Mouse (Mus musculus) hindbrain, embryonic 13.5 days (tissue): ENCODE results near the gene Gm11555. TPM values are rescaled to one million over a fixed set of nuclear protein-coding genes. Genes with fewer than 3 reads are reported as not detected.
"Not testable (repeated sequence)": the region's sequence is repeated elsewhere in the genome, so short reads cannot be mapped to it uniquely, and the experiment has no call there.

Experiments used
- ATAC-seq: fragments of 200-750 bp; cut with Nextera tagmentation; 2 replicates; pipeline ENCODE4 v1.8.0; 2017; ENCODE audit warnings: moderate TSS enrichment; ENCODE audit not compliant: low FRiP score
- H3K27ac ChIP-seq: fragments of 300-500 bp; sonication (generic); 2 replicates; pipeline ENCODE4 v1.5.1; 2015; ENCODE audit warnings: inconsistent platforms, mild to moderate bottlenecking, moderate library complexity
- H3K27me3 ChIP-seq: fragments of 300-500 bp; sonication (generic); 2 replicates; pipeline ENCODE4 v1.6.1; 2015; ENCODE audit warnings: mild to moderate bottlenecking, inconsistent platforms
- H3K36me3 ChIP-seq: fragments of 300-500 bp; sonication (generic); 2 replicates; pipeline ENCODE4 v1.6.1; 2015; ENCODE audit warnings: mild to moderate bottlenecking, inconsistent platforms
- H3K4me1 ChIP-seq: fragments of 300-500 bp; sonication (generic); replicated peaks from 2 replicates; pipeline ENCODE4 v1.6.1; 2015; ENCODE audit warnings: inconsistent platforms
- H3K4me2 ChIP-seq: fragments of 300-500 bp; sonication (generic); 2 replicates; pipeline ENCODE4 v1.6.1; 2015; ENCODE audit warnings: inconsistent platforms, mild to moderate bottlenecking, moderate library complexity
- H3K4me3 ChIP-seq: fragments of 300-500 bp; sonication (generic); 2 replicates; pipeline ENCODE4 v1.5.1; 2015; ENCODE audit warnings: mild to moderate bottlenecking, inconsistent platforms
- H3K9ac ChIP-seq: fragments of 300-500 bp; sonication (generic); 2 replicates; pipeline ENCODE4 v1.6.1; 2015; ENCODE audit warnings: mild to moderate bottlenecking, inconsistent platforms
- H3K9me3 ChIP-seq: fragments of 300-500 bp; sonication (generic); 2 replicates; pipeline ENCODE4 v1.6.1; 2016; ENCODE audit warnings: inconsistent platforms
- WGBS: fragments of 180-500 bp; shearing (Covaris S2); methylation state at CpG from one replicate; pipeline ENCODE4 v1.1.7; 2015; 5-methylcytosine and 5-hydroxymethylcytosine counted together
- polyA plus RNA-seq: library from polyadenylated mRNA; unstranded; fragments of >200 nt; fragmentation: Nextera tagmentation; extraction: Ambion mirVana; gene quantifications from 2 replicates; pipeline ENCODE4 v1.2.1, GENCODE M21; 2015

Gene Gm11555
- polyA plus RNA-seq, 1 experiment from 2014 or later: not detected

GRCm38 (mm10) chr11:99637086-99637485 lies 12.9 kb downstream of the Gm11555 start:
- Histone ChIP-seq H3K9ac (no peak overlapping the region), H3K4me1 (no peaks in the 10 kb centered on the region), H3K9me3 (no peaks in the 10 kb centered on the region), H3K4me2 (no peak overlapping the region), H3K36me3 (no peaks in the 10 kb centered on the region), H3K27ac (no peak overlapping the region), H3K27me3 (no peaks in the 10 kb centered on the region), H3K4me3 (no peak overlapping the region)
- WGBS: 88% methylated on average over 1 of the region's 1 CpGs
- ATAC-seq: no peak

- Histone ChIP-seq H3K9ac (no peak within 1 kb of the TSS), H3K27ac (no peak within 1 kb of the TSS), H3K4me2 (no peak within 1 kb of the TSS), H3K4me1 (no peaks in the 10 kb centered on the region), H3K27me3 (no peaks in the 10 kb centered on the region), H3K9me3 (no peaks in the 10 kb centered on the region), H3K4me3 (no peak within 1 kb of the TSS), H3K36me3 (no peaks in the 10 kb centered on the region)
- ATAC-seq: no peak
- 42% methylated on average over 8 of the region's 8 CpGs for WGBS
Observed at GRCm38 (mm10) chr11:99634653-99635134, 15.3 kb downstream of the Gm11555 start, which contains the start of gene Krtap4-2. Gene Krtap4-2 (minus strand): TSS chr11:99635084.

GRCm38 (mm10) chr11:99633293-99633692 lies 16.7 kb downstream of the Gm11555 start:
- Histone ChIP-seq H3K27ac (no peak overlapping the region), H3K4me3 (no peak overlapping the region), H3K4me2 (no peak overlapping the region), H3K9me3 (no peaks in the 10 kb centered on the region), H3K9ac (no peak overlapping the region), H3K4me1 (no peaks in the 10 kb centered on the region), H3K27me3 (no peaks in the 10 kb centered on the region), H3K36me3 (no peaks in the 10 kb centered on the region)
- ATAC-seq: no peak
- 77% methylated on average over 2 of the region's 2 CpGs for WGBS

GRCm38 (mm10) chr11:99630890-99631289 lies 19.1 kb downstream of the Gm11555 start:
- H3K4me2 ChIP-seq: no peak overlapping the region
- no peaks in the 10 kb centered on the region for H3K36me3 ChIP-seq
- H3K4me1 ChIP-seq: no peaks in the 10 kb centered on the region
- WGBS: 84% methylated on average over 3 of the region's 3 CpGs
- no peak overlapping the region for H3K27ac ChIP-seq
- H3K4me3 ChIP-seq: no peak overlapping the region
- no peak overlapping the region for H3K9ac ChIP-seq
- H3K27me3 ChIP-seq: no peaks in the 10 kb centered on the region
- H3K9me3 ChIP-seq: no peaks in the 10 kb centered on the region
- no peak for ATAC-seq

- Histone ChIP-seq H3K27me3 (no peaks in the 10 kb centered on the region), H3K36me3 (no peaks in the 10 kb centered on the region), H3K9ac (no peak within 1 kb of the TSS), H3K4me2 (no peak within 1 kb of the TSS), H3K4me1 (no peaks in the 10 kb centered on the region), H3K9me3 (no peaks in the 10 kb centered on the region), H3K27ac (no peak within 1 kb of the TSS), H3K4me3 (no peak within 1 kb of the TSS)
- whole genome bisulfite sequencing: 86% methylated on average over 4 of the region's 4 CpGs
- ATAC-seq: no peak
Observed at GRCm38 (mm10) chr11:99628138-99628537, 21.9 kb downstream of the Gm11555 start, which contains the start of gene Krtap4-1. Gene Krtap4-1 (minus strand): TSS chr11:99628238.

GRCm38 (mm10) chr11:99620335-99620734 lies 29.7 kb downstream of the Gm11555 start, which contains the start of gene Gm11562:
Gene Gm11562 (minus strand): TSS chr11:99620435.
- 96% methylated on average over 2 of the region's 2 CpGs for WGBS

GRCm38 (mm10) chr11:99614796-99615363 lies 35.2 kb downstream of the Gm11555 start, which contains the start of gene Krtap2-4:
Gene Krtap2-4 (minus strand): TSS chr11:99614846.
- Histone ChIP-seq H3K36me3 (no peaks in the 10 kb centered on the region), H3K4me1 (no peaks in the 10 kb centered on the region), H3K4me3 (no peak within 1 kb of the TSS), H3K27ac (no peak within 1 kb of the TSS), H3K4me2 (no peak within 1 kb of the TSS), H3K27me3 (no peaks in the 10 kb centered on the region), H3K9me3 (no peaks in the 10 kb centered on the region), H3K9ac (no peak within 1 kb of the TSS)
- WGBS: 66% methylated on average over 3 of the region's 3 CpGs
- ATAC-seq: no peak

More at GRCm38 (mm10) chr11:99620335-99620734, 29.7 kb downstream of the Gm11555 start, which contains the start of gene Gm11562:
- ATAC-seq: no peak
- Histone ChIP-seq H3K9ac (no peak within 1 kb of the TSS), H3K36me3 (no peaks in the 10 kb centered on the region), H3K27me3 (no peaks in the 10 kb centered on the region), H3K4me1 (no peaks in the 10 kb centered on the region), H3K9me3 (no peaks in the 10 kb centered on the region), H3K27ac (no peak within 1 kb of the TSS), H3K4me2 (no peak within 1 kb of the TSS), H3K4me3 (no peak within 1 kb of the TSS)

- not testable (repeated sequence) for H3K9me3 ChIP-seq, H3K36me3 ChIP-seq, H3K4me3 ChIP-seq, H3K27me3 ChIP-seq, ATAC-seq, H3K4me2 ChIP-seq, H3K27ac ChIP-seq, H3K4me1 ChIP-seq, H3K9ac ChIP-seq
- 88% methylated on average over 1 of the region's 2 CpGs for WGBS
Observed at GRCm38 (mm10) chr11:99610089-99610488, 39.9 kb downstream of the Gm11555 start, which contains the start of gene Gm11937. Gene Gm11937 (minus strand): TSS chr11:99610189.

GRCm38 (mm10) chr11:99609126-99609525 lies 40.9 kb downstream of the Gm11555 start:
- Histone ChIP-seq H3K36me3 (no peaks in the 10 kb centered on the region), H3K9me3 (no peaks in the 10 kb centered on the region), H3K9ac (no peak overlapping the region), H3K27me3 (no peaks in the 10 kb centered on the region), H3K4me2 (no peak overlapping the region), H3K4me1 (no peaks in the 10 kb centered on the region), H3K4me3 (no peak overlapping the region), H3K27ac (no peak overlapping the region)
- WGBS: 82% methylated on average over 1 of the region's 1 CpGs
- no peak for ATAC-seq

- not testable (repeated sequence) for H3K9me3 ChIP-seq, H3K27ac ChIP-seq, H3K4me3 ChIP-seq, H3K4me2 ChIP-seq, H3K4me1 ChIP-seq, H3K36me3 ChIP-seq, H3K9ac ChIP-seq, H3K27me3 ChIP-seq, ATAC-seq
- WGBS: 83% methylated on average over 1 of the region's 1 CpGs
Observed at GRCm38 (mm10) chr11:99603208-99603607, 46.8 kb downstream of the Gm11555 start, which contains the start of gene Gm11938. Gene Gm11938 (minus strand): TSS chr11:99603308.

Other genes with a start within 250 kb of the Gm11555 start
- 0.13 TPM in 1 of 2 replicates, not detected in the other for gene Krt12, start 228.0 kb downstream of the Gm11555 start, polyA plus RNA-seq
- 0.17 and 0.22 TPM in 2 replicates for gene Krt20, start 212.1 kb downstream of the Gm11555 start, polyA plus RNA-seq
- 0.10 and 0.17 TPM in 2 replicates for gene Krt23, start 157.1 kb downstream of the Gm11555 start, polyA plus RNA-seq
- not detected in 2 replicates for gene Krt39, start 128.9 kb downstream of the Gm11555 start, polyA plus RNA-seq
- gene Krt40, start 107.1 kb downstream of the Gm11555 start, polyA plus RNA-seq: not detected in 2 replicates
- gene Krtap3-3, start 99.4 kb downstream of the Gm11555 start, polyA plus RNA-seq: not detected in 2 replicates
- gene Krtap3-2, start 93.4 kb downstream of the Gm11555 start, polyA plus RNA-seq: not detected in 2 replicates
- gene Gm11939, start 90.8 kb downstream of the Gm11555 start, polyA plus RNA-seq: not detected in 2 replicates
- gene Krtap3-1, start 83.6 kb downstream of the Gm11555 start, polyA plus RNA-seq: not detected in 2 replicates
- not detected in 2 replicates for gene Krtap1-5, start 69.2 kb downstream of the Gm11555 start, polyA plus RNA-seq
- not detected in 2 replicates for gene Krtap1-4, start 66.6 kb downstream of the Gm11555 start, polyA plus RNA-seq
- not detected in 2 replicates for gene Krtap1-3, start 58.9 kb downstream of the Gm11555 start, polyA plus RNA-seq
- not detected in 2 replicates for gene Krtap9-3, start 52.1 kb downstream of the Gm11555 start, polyA plus RNA-seq
- not detected in 2 replicates for gene Gm11938, start 46.9 kb downstream of the Gm11555 start, polyA plus RNA-seq
- not detected in 2 replicates for gene Gm11937, start 40.0 kb downstream of the Gm11555 start, polyA plus RNA-seq
- gene Krtap2-4, start 35.4 kb downstream of the Gm11555 start, polyA plus RNA-seq: not detected in 2 replicates
- not detected in 2 replicates for gene Gm11562, start 29.8 kb downstream of the Gm11555 start, polyA plus RNA-seq
- not detected in 2 replicates for gene Krtap4-1, start 22.0 kb downstream of the Gm11555 start, polyA plus RNA-seq
- not detected in 2 replicates for gene Krtap4-2, start 15.2 kb downstream of the Gm11555 start, polyA plus RNA-seq
- not detected in 2 replicates for gene Krtap4-7, start 6.1 kb downstream of the Gm11555 start, polyA plus RNA-seq
- not detected in 2 replicates for gene Gm11563, start 8.7 kb upstream of the Gm11555 start, polyA plus RNA-seq
- not detected in 2 replicates for gene Krtap4-6, start 15.7 kb upstream of the Gm11555 start, polyA plus RNA-seq
- gene Gm14190, start 40.5 kb upstream of the Gm11555 start, polyA plus RNA-seq: not detected in 2 replicates
- not detected in 2 replicates for gene Gm14180, start 84.1 kb upstream of the Gm11555 start, polyA plus RNA-seq
- gene Gm11595, start 122.7 kb upstream of the Gm11555 start, polyA plus RNA-seq: not detected in 2 replicates
- not detected in 2 replicates for gene Krtap4-8, start 130.5 kb upstream of the Gm11555 start, polyA plus RNA-seq
- gene Krtap4-9, start 135.0 kb upstream of the Gm11555 start, polyA plus RNA-seq: not detected in 2 replicates
- gene Gm11596, start 143.2 kb upstream of the Gm11555 start, polyA plus RNA-seq: not detected in 2 replicates
- not detected in 2 replicates for gene Gm11569, start 148.7 kb upstream of the Gm11555 start, polyA plus RNA-seq
- gene Gm11554, start 154.2 kb upstream of the Gm11555 start, polyA plus RNA-seq: not detected in 2 replicates
- not detected in 2 replicates for gene Krtap4-13, start 159.7 kb upstream of the Gm11555 start, polyA plus RNA-seq
- gene Gm11564, start 165.4 kb upstream of the Gm11555 start, polyA plus RNA-seq: not detected in 2 replicates
- gene 2300003K06Rik, start 187.8 kb upstream of the Gm11555 start, polyA plus RNA-seq: not detected in 2 replicates
- gene Krtap4-16, start 201.4 kb upstream of the Gm11555 start, polyA plus RNA-seq: not detected in 2 replicates
- gene Gm11568, start 207.7 kb upstream of the Gm11555 start, polyA plus RNA-seq: not detected in 2 replicates
- gene Gm11559, start 214.2 kb upstream of the Gm11555 start, polyA plus RNA-seq: not detected in 2 replicates
- gene Krtap9-1, start 223.2 kb upstream of the Gm11555 start, polyA plus RNA-seq: not detected in 2 replicates
- not detected in 2 replicates for gene Gm11567, start 229.0 kb upstream of the Gm11555 start, polyA plus RNA-seq